Mouse (Mus musculus) lung, embryonic 15.5 days (tissue): Measurements from ENCODE around the gene Pcnx3. TPM values are rescaled to one million over a fixed set of nuclear protein-coding genes. Genes with fewer than 3 reads are reported as not detected.

Experiments
- ATAC-seq: fragments of 200-750 bp; cut with Nextera tagmentation; 2 replicates; pipeline ENCODE4 v1.8.0; 2017; ENCODE audit warnings: moderate number of reproducible peaks, borderline replicate concordance; ENCODE audit not compliant: low FRiP score, low TSS enrichment; ENCODE audit errors: extremely low read depth
- H3K27ac ChIP-seq: fragments of 300-500 bp; sonication (generic); 2 replicates; pipeline ENCODE4 v1.5.1; 2015; ENCODE audit warnings: moderate library complexity, mild to moderate bottlenecking, inconsistent platforms
- H3K27me3 ChIP-seq: fragments of 300-500 bp; sonication (generic); 2 replicates; pipeline ENCODE4 v1.6.1; 2015; ENCODE audit warnings: inconsistent platforms
- H3K36me3 ChIP-seq: fragments of 300-500 bp; sonication (generic); 2 replicates; pipeline ENCODE4 v1.6.1; 2015; ENCODE audit warnings: inconsistent platforms
- H3K4me1 ChIP-seq: fragments of 300-500 bp; sonication (generic); 2 replicates; pipeline ENCODE4 v1.6.1; 2015; ENCODE audit warnings: inconsistent platforms
- H3K4me2 ChIP-seq: fragments of 300-500 bp; sonication (generic); 2 replicates; pipeline ENCODE4 v1.6.1; 2015; ENCODE audit warnings: inconsistent platforms, mild to moderate bottlenecking, moderate library complexity
- H3K4me3 ChIP-seq: fragments of 300-500 bp; sonication (generic); 2 replicates; pipeline ENCODE4 v1.5.1; 2015; ENCODE audit warnings: mild to moderate bottlenecking, inconsistent platforms
- H3K9ac ChIP-seq: fragments of 300-500 bp; sonication (generic); 2 replicates; pipeline ENCODE4 v1.6.1; 2015; ENCODE audit warnings: inconsistent platforms
- H3K9me3 ChIP-seq: fragments of 300-500 bp; sonication (generic); 2 replicates; pipeline ENCODE4 v1.6.1; 2016; ENCODE audit warnings: inconsistent platforms
- WGBS: fragments of 180-500 bp; shearing (Covaris S2); methylation state at CpG from one replicate; pipeline ENCODE4 v1.1.7; 2015; 5-methylcytosine and 5-hydroxymethylcytosine counted together
- polyA plus RNA-seq: library from polyadenylated mRNA; unstranded; fragments of >200 nt; fragmentation: Nextera tagmentation; extraction: Ambion mirVana; gene quantifications from 2 replicates; pipeline ENCODE4 v1.2.1, GENCODE M21; 2015

Gene Pcnx3
- polyA plus RNA-seq, 1 experiment from 2014 or later, result 20.9 TPM

DNA sequence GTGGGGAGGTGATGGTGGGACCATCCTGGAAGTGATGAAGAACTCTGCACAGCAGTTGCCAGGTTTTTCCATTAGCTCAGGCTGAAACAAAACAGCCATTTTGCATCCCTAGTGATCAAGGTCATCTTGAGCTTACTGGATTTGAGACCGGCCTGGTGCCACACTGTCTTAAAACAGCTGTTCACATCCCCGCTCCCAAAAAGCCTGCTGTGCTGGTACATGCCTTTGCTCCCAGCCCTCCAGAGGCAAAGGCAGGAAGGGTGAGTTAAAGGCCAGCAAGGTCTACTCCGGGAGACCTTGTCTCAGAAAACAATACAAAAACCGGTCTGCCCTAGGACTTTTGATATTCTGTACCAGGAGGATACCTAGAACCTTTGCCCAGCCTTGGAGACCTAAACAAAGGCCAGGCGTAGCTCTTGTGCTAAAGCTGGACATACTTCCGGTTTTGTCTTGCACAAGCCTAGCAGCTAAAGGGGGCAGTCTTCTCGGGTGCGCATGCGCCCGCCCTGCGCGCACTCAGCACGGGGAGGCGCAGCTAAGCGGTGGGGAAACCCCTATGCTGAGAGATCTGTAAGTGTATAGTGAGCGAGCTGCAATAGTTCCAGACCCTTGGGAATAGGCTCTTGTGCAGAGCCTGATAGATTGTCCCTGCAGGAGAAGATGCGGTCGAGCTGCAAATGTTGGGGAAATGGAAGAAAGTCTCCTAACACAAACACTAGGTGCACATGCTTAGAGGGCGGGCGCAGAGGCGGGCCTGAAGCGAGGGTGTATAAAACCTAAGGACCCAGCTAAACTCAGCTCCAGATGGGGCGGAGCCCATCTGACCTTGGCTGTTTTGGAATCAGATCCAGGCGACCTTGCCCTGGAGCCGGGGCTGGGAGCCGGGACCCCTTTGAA lies 40.1 kb downstream of the Pcnx3 start:
- Histone ChIP-seq H3K9me3 (no peaks in the 10 kb centered on the region), H3K9ac (peak overlapping the region; percentile 30), H3K27me3 (no peaks in the 10 kb centered on the region), H3K4me1 (peaks cover 16% of the 10 kb centered on the region), H3K4me2 (peak overlapping the region; percentile 61), H3K36me3 (peaks cover 62% of the 10 kb centered on the region), H3K27ac (peak overlapping the region; percentile 82), H3K4me3 (peak overlapping the region; percentile 33)
- peak; percentile 88 for ATAC-seq
- 5% methylated on average over 26 of the region's 26 CpGs for WGBS

- Histone ChIP-seq H3K27me3 (no peaks in the 10 kb centered on the region), H3K36me3 (peaks cover 64% of the 10 kb centered on the region), H3K4me3 (no peak overlapping the region), H3K4me1 (peaks cover 16% of the 10 kb centered on the region), H3K4me2 (no peak overlapping the region), H3K9me3 (no peaks in the 10 kb centered on the region), H3K9ac (no peak overlapping the region), H3K27ac (peak overlapping the region; percentile 82; the same call in 1 of the 2 replicates)
- WGBS, result 92% methylated on average over 6 of the region's 6 CpGs
- no peak for ATAC-seq
Observed at GRCm38 (mm10) chr19:5647791-5648190, 40.9 kb downstream of the Pcnx3 start.

DNA sequence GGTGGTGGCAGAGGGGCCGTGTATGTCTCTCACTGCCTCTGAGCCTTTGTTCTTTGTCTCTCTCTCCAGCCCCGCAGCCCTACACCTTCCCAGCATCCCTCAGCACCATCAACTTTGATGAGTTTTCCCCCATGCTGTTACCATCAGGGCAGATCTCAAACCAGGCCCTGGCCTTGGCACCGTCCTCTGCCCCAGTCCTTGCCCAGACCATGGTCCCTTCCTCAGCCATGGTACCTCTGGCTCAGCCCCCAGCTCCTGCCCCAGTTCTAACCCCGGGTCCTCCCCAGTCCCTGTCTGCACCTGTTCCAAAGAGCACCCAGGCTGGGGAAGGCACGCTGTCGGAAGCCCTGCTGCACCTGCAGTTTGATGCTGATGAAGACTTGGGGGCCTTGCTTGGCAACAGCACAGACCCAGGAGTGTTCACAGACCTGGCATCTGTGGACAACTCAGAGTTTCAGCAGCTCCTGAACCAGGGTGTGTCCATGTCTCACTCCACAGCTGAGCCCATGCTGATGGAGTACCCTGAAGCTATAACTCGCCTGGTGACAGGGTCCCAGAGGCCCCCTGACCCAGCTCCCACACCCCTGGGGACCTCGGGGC lies 41.9 kb downstream of the Pcnx3 start:
- WGBS, result 89% methylated on average over 8 of the region's 8 CpGs
- Histone ChIP-seq H3K9me3 (no peaks in the 10 kb centered on the region), H3K4me1 (peaks cover 16% of the 10 kb centered on the region), H3K27ac (no peak overlapping the region), H3K4me2 (no peak overlapping the region), H3K4me3 (no peak overlapping the region), H3K36me3 (peaks cover 67% of the 10 kb centered on the region), H3K9ac (no peak overlapping the region), H3K27me3 (no peaks in the 10 kb centered on the region)
- no peak for ATAC-seq

GRCm38 (mm10) chr19:5645280-5645679 lies 43.4 kb downstream of the Pcnx3 start:
- H3K4me3 ChIP-seq, result no peak overlapping the region
- no peak overlapping the region for H3K4me2 ChIP-seq
- H3K36me3 ChIP-seq, result peaks cover 67% of the 10 kb centered on the region
- H3K27me3 ChIP-seq, result no peaks in the 10 kb centered on the region
- peaks cover 16% of the 10 kb centered on the region for H3K4me1 ChIP-seq
- no peak overlapping the region for H3K27ac ChIP-seq
- 97% methylated on average over 9 of the region's 9 CpGs for WGBS
- no peak for ATAC-seq
- H3K9ac ChIP-seq, result no peak overlapping the region
- H3K9me3 ChIP-seq, result no peaks in the 10 kb centered on the region

- no peak overlapping the region for H3K4me2 ChIP-seq
- WGBS, result 93% methylated on average over 8 of the region's 8 CpGs
Observed at GRCm38 (mm10) chr19:5641641-5642040, 47.1 kb downstream of the Pcnx3 start.

DNA sequence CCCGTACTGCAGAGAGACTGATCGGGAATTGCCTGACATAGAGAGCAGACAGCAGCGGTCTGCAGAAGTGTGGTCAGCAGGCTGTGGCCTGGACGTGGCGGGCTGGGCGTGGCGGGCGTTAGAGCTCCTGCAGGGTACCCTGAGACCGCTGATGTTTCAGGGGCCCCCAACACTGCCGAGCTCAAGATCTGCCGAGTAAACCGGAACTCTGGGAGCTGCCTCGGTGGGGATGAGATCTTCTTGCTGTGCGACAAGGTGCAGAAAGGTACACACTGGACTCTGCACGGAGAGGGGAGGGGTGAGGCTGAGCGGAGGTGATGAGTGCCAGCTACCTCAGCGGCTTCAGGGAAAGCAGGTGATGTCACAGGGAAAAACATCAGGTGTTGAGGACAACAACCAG lies 47.7 kb downstream of the Pcnx3 start:
- peaks cover 19% of the 10 kb centered on the region for H3K4me1 ChIP-seq
- peaks cover 64% of the 10 kb centered on the region for H3K36me3 ChIP-seq
- H3K27ac ChIP-seq, result no peak overlapping the region
- no peak for ATAC-seq
- H3K9ac ChIP-seq, result no peak overlapping the region
- H3K4me3 ChIP-seq, result no peak overlapping the region
- no peaks in the 10 kb centered on the region for H3K9me3 ChIP-seq
- 84% methylated on average over 17 of the region's 17 CpGs for WGBS
- no peaks in the 10 kb centered on the region for H3K27me3 ChIP-seq
- no peak overlapping the region for H3K4me2 ChIP-seq

More at GRCm38 (mm10) chr19:5641641-5642040, 47.1 kb downstream of the Pcnx3 start:
- Histone ChIP-seq H3K27ac (no peak overlapping the region), H3K9ac (no peak overlapping the region), H3K4me3 (no peak overlapping the region), H3K9me3 (no peaks in the 10 kb centered on the region), H3K36me3 (peaks cover 68% of the 10 kb centered on the region), H3K27me3 (no peaks in the 10 kb centered on the region), H3K4me1 (peaks cover 14% of the 10 kb centered on the region)
- ATAC-seq, result no peak

DNA sequence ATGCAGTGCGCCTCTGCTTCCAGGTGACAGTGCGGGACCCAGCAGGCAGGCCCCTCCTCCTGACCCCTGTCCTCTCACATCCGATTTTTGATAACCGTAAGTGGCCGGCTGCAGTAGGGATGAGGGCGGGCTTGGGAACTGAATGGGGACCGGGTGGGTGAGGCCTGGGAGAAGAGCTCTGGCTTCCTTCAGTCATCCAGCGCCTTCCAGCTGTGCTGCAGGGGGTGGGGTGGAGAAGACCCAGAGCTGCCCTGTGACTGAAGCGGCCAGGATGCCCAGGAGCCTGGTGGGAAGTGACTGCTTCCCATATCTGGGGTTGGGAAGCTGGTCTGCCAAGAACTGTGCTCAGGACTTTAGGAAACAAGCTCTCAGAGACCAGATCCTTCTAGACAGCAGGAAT lies 48.4 kb downstream of the Pcnx3 start:
- WGBS, result 42% methylated on average over 9 of the region's 9 CpGs
- no peaks in the 10 kb centered on the region for H3K27me3 ChIP-seq
- H3K4me3 ChIP-seq, result no peak overlapping the region
- ATAC-seq, result no peak
- H3K36me3 ChIP-seq, result peaks cover 57% of the 10 kb centered on the region
- no peak overlapping the region for H3K9ac ChIP-seq
- no peak overlapping the region for H3K27ac ChIP-seq
- H3K9me3 ChIP-seq, result no peaks in the 10 kb centered on the region
- peaks cover 20% of the 10 kb centered on the region for H3K4me1 ChIP-seq
- no peak overlapping the region for H3K4me2 ChIP-seq

DNA sequence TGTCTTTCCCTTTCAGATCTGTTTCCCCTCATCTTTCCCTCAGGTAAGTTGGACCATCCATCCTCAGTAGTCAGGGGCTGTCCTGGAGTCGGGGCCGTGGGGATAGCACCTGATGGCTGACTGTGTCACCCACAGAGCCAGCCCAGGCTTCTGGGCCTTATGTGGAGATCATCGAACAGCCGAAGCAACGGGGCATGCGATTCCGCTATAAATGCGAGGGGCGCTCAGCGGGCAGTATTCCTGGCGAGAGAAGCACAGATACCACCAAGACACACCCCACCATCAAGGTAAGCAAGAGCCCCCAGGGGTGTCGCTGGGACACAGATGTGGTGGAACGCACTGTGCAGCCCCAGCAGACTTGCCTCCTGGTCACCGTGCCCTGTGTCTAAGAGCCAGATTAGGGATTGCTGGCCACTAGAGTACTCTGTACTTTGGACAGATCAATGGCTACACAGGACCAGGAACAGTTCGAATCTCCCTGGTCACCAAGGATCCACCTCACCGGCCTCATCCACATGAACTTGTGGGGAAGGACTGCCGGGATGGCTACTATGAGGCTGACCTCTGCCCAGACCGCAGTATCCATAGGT lies 50.2 kb downstream of the Pcnx3 start:
- Histone ChIP-seq H3K4me1 (peaks cover 20% of the 10 kb centered on the region), H3K27ac (peak overlapping the region; percentile 92), H3K36me3 (peaks cover 46% of the 10 kb centered on the region), H3K4me2 (peak overlapping the region; percentile 86), H3K9ac (peak overlapping the region; percentile 93), H3K4me3 (peak overlapping the region; percentile 87), H3K9me3 (no peaks in the 10 kb centered on the region), H3K27me3 (no peaks in the 10 kb centered on the region)
- no peak for ATAC-seq
- 87% methylated on average over 18 of the region's 18 CpGs for WGBS

- H3K27ac ChIP-seq, result peak within 1 kb of the TSS; percentile 92
- peaks cover 20% of the 10 kb centered on the region for H3K4me1 ChIP-seq
- ATAC-seq, result peak; percentile 89
- peak within 1 kb of the TSS; percentile 93 for H3K9ac ChIP-seq
- peak within 1 kb of the TSS; percentile 86 for H3K4me2 ChIP-seq
- WGBS, result under 1% methylated on average over 107 of the region's 109 CpGs
- H3K9me3 ChIP-seq, result no peaks in the 10 kb centered on the region
- H3K4me3 ChIP-seq, result peak within 1 kb of the TSS; percentile 87
- peaks cover 35% of the 10 kb centered on the region for H3K36me3 ChIP-seq
- H3K27me3 ChIP-seq, result no peaks in the 10 kb centered on the region
Observed at GRCm38 (mm10) chr19:5637069-5638047, 51.4 kb downstream of the Pcnx3 start, which contains the start of gene Rela. Gene Rela (plus strand): TSS chr19:5637483.

- H3K27me3 ChIP-seq, result no peaks in the 10 kb centered on the region
- H3K36me3 ChIP-seq, result peaks cover 28% of the 10 kb centered on the region
- H3K4me3 ChIP-seq, result peak overlapping the region; percentile 87
- no peaks in the 10 kb centered on the region for H3K9me3 ChIP-seq
- WGBS, result 34% methylated on average over 12 of the region's 12 CpGs
- peak overlapping the region; percentile 86 for H3K4me2 ChIP-seq
- no peak for ATAC-seq
- H3K4me1 ChIP-seq, result peaks cover 20% of the 10 kb centered on the region
- H3K9ac ChIP-seq, result peak overlapping the region; percentile 93
- peak overlapping the region; percentile 92 for H3K27ac ChIP-seq
Observed at GRCm38 (mm10) chr19:5636571-5637041, 52.1 kb downstream of the Pcnx3 start.

- H3K9ac ChIP-seq, result no peak overlapping the region
- WGBS, result 75% methylated on average over 7 of the region's 7 CpGs
Observed at GRCm38 (mm10) chr19:5636036-5636570, 52.6 kb downstream of the Pcnx3 start.

More at GRCm38 (mm10) chr19:5636036-5636570, 52.6 kb downstream of the Pcnx3 start:
- Histone ChIP-seq H3K4me2 (peak overlapping the region; percentile 86; the same call in 1 of the 2 replicates), H3K9me3 (no peaks in the 10 kb centered on the region), H3K27me3 (no peaks in the 10 kb centered on the region), H3K36me3 (peaks cover 23% of the 10 kb centered on the region), H3K4me3 (no peak overlapping the region), H3K4me1 (peaks cover 20% of the 10 kb centered on the region), H3K27ac (no peak overlapping the region)
- no peak for ATAC-seq
